Mouse (Mus musculus) spleen, postnatal 14 days (tissue): Measurements from ENCODE around the gene Snapc2.
A peak's percentile ranks its signal among the peaks of the same experiment; 100 is the strongest.
"Not testable (repeated sequence)": the region's sequence is repeated elsewhere in the genome, so short reads cannot be mapped to it uniquely, and the experiment has no call there.

Experiments
- DNase-seq, 2 experiments: peaks; one replicate each; pipeline ENCODE4 v3.0.0; 2021 to 2022; ENCODE audit warnings: low spot score in 2 of 2

Gene Snapc2

GRCm38 (mm10) chr8:4237814-4238433, 15.0 kb upstream of the Snapc2 start:
- DNase-seq = no peak

DNA sequence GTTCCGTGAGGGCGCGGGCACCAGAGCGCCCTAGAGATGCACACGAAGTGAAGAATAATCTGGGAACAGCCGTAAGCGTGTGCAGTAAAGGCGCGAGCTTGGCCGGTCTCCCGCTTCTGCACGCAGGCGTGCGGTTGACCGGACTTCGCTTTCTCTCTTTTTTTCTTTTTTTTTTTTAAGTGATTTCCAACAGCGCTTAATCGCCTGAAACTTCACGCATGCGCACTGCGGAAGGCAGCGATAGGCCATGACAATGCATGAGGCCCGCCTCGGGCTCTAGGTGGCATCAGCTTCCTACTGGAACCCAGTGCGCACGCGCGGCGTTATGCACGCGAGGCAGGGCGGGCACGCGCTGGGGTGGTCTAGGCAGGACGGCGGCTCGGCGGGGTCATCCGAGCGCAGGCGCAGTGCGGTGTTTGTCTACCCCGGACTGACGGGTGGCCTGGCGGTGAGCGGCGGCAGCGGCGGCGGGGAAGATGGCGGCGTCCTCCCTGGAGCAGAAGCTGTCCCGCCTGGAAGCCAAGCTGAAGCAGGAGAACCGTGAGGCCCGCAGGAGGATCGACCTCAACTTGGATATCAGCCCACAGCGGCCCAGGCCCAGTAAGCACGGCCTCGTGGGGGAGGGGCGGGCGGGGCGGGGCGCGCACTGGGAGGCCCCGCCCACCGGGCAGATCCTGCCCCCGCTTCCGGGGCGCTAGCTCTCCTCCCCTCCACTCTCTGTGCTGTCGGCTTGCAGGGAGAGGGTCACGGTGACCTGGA, 14.3 kb upstream of the Snapc2 start, which contains the start of the genes Map2k7 and Gm49320:
Map2k7 (plus strand) TSS at position 307 of the 759 bp plus-strand sequence.
Gm49320 (plus strand) TSS at position 432 of the 759 bp plus-strand sequence.
- peak; percentile 97 to 99 for DNase-seq

DNA sequence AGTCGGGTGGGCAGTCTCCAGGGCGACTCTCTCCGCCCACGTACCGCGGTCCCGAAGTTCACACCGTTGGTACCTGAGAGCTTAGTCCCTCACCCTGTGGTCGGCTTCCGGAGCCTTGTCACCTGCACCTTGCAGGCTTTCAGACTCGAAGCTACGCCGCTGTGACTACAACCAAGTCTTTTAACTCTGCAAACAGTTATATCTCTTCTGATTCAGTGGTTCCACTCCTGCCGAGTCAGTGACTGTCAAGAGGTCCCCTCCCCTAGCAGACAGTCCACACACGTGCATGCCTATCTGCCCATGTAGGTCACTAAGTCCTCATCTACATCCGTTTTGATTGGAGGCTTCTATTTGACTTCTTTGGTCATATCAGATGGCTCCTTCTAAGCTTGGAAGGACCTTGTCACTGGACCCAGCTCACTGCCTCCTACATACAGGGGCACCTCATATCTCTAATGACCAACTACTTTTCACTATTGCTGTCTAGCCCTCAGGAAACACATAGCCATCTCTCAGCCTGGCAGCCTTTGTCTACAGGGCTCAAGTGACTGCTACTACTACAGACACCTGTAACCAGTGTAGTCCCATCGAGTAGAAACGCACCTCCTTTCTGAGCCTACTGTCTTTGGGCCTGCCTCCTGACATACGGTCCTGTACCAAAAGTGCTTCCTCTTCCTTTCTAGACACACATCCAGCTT, 13.5 kb upstream of the Snapc2 start:
- DNase-seq = no peak

DNA sequence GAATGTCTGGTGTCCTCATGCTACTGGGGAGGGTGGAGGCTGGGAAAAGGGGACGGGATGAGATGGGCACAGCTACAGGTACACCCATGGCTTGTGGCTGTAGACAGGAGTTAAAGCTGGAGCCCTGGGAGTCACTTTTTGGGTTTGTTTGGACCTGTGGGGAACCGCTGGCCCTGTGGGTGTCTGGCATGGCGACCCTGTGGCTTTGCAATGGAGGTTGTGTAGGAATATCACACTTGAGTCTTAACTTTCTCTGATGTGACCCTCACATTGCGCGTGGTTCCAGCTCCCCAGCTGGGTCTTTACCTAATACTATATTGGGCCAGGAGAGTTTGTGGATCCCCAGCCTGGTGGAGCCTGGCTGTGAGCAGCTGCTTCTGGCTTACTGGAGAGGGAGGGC, 7.8 kb upstream of the Snapc2 start:
- DNase-seq = no peak

- DNase-seq = no peak
Measured at GRCm38 (mm10) chr8:4245737-4246136, 7.1 kb upstream of the Snapc2 start.

GRCm38 (mm10) chr8:4247241-4247640, 5.6 kb upstream of the Snapc2 start:
- no peak for DNase-seq

DNA sequence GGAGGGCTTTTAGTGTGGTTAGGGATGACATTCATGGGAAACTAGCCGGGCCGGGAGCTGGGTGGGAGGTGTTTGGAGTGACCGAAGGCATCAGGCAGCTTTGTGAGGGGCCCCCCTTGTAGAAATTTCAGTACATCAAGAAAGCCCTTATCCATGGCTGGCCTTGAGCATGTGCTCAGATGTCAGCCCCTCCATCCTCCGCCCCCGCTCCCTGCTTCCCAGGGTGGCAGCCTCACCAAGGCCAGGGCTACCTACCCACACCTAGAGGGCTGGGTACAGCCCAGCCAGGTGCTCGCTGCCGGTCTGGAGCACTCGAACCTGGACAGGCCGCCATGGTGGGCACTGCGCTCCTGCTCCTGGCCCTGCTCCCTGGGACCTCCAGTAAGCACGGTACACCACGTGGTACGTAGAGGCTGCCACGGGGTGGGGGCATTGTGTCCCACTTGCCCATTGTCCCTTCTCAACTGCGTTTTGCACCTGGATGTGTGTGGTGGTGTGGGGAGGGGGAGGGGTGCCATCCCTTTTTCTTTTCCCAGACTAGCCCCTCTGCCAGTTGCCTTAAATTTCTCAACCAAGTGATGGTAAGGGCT, 4.8 kb upstream of the Snapc2 start, which contains the start of gene Tgfbr3l:
Tgfbr3l (plus strand) TSS at position 264 of the 590 bp plus-strand sequence.
- DNase-seq = no peak

GRCm38 (mm10) chr8:4249213-4249612, 3.7 kb upstream of the Snapc2 start:
- DNase-seq = no peak

DNA sequence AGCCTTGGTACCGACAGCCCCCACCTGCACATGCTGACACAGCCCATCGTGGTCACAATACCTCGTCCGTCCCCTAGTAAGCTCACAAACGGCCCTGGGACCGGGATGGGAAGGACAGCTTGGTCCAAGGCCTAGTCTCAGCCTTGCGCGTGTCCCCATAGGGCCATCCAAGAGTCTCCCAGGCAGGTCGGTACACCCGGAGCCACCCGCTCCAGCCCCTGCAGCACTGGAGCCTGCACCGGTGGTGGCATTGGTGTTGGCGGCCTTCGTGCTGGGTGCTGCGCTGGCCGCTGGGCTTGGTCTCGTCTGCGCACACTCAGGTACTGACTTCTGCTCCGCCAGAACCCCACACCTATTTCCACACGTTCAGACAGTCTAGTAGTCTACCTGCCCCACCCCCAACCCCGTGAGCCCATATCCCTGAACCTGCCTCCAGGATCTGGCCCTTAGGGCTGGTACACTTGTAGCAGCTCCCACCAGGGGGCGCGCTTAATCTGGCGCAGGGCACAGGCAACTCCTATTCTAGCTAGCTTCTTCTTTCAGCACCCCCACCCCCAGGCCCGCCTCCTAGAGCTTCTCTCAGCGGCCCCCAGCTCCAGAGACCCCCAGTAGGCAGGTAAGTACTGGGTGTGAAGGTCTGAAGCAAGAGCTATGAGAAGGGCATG, 2.4 kb upstream of the Snapc2 start:
- DNase-seq = peak; percentile 60 to 81

DNA sequence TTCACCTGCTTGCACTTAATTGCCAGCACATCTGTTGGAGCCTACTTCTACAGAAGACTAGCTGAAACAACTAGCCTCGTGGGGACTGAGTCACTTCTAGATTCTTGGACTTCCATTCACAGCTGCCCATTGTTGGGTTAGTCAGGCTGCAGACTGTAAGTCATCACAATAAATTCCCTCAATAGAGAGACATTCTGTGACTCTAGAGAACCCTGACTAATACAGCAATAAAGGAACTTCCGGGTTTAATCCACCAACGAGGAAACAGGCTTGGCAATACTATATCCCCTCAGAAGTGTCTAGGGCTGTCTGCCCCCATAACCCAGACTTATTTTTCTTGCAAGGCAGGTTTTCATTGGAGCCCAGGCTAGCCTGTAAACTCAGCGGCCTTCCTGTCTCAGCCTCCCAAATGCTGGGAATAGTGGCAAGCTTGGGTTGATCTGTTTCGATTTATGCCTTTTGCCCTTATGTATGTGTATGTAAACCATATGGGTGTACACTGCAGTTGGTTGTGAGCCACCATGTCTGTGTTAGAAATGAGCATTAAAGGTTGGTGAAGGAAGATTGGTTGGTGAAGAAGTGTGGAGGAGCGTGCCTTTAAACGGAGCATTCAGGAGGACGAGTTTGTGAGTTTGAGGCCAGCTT, 642 bp upstream of the Snapc2 start:
- no peak for DNase-seq

DNA sequence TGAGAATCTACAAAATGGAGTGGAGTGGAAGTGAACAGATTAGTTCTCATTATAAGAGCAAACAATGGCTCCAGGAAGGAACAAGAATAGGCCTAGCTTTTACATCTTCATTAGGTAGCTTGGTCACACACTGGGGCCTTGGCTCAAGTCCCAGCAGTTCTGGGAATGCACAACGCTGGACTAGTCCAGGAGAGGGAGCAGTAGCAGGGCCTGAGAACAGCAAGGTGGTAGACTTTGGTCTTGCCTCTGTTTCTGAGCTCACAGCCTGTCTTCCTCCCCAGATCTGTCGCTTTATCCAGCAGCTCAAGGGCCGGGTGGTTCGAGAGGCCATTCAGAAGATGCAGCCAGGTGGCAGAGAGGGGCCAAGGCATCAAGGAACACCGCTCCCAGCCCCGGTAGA, 1.1 kb downstream of the Snapc2 start:
- no peak for DNase-seq

- not testable (repeated sequence) for DNase-seq
Measured at GRCm38 (mm10) chr8:4255471-4255870, 2.6 kb downstream of the Snapc2 start.

GRCm38 (mm10) chr8:4256911-4257310, 4.0 kb downstream of the Snapc2 start:
- no peak for DNase-seq

GRCm38 (mm10) chr8:4257350-4257749, 4.5 kb downstream of the Snapc2 start:
- no peak for DNase-seq

- peak; percentile 65 to 81 for DNase-seq
Measured at GRCm38 (mm10) chr8:4258233-4258632, 5.4 kb downstream of the Snapc2 start.

GRCm38 (mm10) chr8:4258678-4259077, 5.8 kb downstream of the Snapc2 start:
- DNase-seq = peak in 1 of 2 experiments; percentile 28

DNA sequence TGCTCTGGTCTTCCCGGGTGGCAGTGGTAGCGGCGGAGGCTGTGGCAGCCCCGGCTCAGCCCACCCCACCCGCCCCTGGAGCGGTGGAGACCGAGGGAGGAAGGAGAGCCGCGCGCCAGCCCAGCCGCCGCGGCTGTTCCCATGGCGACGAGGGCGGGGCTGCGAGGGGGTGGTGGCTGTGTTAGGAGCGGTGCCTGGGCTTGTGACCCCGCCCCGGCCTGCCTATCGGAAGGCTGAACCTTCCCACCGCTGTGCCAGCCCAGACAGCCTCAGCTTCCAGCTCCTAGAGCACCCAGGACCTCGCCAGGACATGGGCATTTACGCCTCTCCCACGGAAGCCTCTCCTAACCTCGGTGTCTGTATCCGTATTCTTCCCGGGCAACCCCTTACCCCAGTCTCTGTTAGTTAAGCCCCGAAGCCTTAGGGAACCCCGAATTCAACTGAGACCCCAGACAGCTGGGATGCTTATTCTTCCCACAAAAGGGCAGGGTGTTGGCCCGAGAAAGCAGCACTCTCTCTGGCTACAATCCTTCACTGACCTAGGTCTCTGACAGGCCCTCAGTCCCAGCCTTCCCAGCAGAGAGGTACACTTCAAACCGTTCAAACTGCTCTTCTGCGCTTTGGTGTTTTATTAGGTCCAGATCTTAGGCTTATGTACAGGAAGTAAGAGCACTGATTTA, 6.4 kb downstream of the Snapc2 start, which contains the start of gene Ctxn1:
Ctxn1 (minus strand) TSS at position 150 of the 680 bp plus-strand sequence.
- peak; percentile 93 to 96 for DNase-seq

DNA sequence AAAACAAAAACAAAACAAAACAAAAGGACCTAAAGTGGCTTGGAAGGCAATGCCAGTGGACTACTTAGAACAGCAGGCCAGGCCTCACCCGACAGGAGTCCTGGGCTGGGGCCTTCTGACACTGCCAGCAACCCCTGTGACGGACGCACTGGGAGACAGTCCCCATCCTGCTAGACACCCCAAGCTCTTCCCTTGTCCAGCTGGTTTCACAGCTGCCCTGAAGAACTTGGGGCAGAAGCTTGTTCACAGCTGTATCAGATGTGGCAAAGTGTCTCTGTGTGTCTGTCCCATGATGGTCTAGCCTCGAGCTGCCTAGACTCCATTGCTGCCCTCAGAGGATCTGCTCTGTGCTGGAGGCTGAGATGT, 6.9 kb downstream of the Snapc2 start:
- DNase-seq = no peak

DNA sequence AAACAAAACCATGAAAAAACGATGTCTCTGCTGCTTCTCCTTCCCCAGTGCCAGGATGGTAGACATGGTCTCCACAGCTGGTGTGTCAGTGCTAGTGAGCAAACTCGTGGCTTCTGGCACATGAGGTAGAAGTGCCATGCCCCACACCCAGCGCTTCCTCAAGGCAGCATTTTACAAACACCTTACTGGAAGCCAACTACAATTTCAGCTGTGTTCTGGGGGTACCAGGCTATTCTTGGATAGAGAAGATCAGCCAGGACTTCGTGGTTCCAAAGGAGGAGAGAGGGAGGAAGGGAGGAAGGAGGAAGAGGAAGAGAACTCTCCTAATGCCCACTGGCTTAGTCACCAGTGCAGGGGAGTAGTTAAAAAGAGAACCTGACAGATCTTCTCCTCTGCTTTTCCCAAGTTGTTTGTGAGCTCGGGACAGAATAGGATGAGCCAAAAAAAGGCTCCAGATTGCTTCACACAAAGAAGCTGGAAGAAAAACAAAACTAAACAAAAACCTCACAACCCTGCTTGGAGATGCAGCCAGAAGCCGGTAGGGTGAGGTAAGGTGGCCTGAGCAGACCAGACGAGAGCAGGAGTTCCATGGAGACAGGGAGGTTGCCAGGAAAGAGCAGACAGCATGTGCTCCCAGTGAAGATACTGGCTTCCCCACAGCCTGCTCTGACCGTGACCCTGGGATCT, 10.4 kb downstream of the Snapc2 start:
- no peak for DNase-seq
